Mouse (Mus musculus) R1 (cell line): ENCODE results near the gene Pum3.
"Not testable (repeated sequence)": the region's sequence is repeated elsewhere in the genome, so short reads cannot be mapped to it uniquely, and the experiment has no call there.

Experiments used
- DNase-seq: peaks from one replicate; pipeline ENCODE4 v3.0.0-alpha.2; 2018; ENCODE audit warnings: low read depth, low spot score

The Pum3 gene

DNA sequence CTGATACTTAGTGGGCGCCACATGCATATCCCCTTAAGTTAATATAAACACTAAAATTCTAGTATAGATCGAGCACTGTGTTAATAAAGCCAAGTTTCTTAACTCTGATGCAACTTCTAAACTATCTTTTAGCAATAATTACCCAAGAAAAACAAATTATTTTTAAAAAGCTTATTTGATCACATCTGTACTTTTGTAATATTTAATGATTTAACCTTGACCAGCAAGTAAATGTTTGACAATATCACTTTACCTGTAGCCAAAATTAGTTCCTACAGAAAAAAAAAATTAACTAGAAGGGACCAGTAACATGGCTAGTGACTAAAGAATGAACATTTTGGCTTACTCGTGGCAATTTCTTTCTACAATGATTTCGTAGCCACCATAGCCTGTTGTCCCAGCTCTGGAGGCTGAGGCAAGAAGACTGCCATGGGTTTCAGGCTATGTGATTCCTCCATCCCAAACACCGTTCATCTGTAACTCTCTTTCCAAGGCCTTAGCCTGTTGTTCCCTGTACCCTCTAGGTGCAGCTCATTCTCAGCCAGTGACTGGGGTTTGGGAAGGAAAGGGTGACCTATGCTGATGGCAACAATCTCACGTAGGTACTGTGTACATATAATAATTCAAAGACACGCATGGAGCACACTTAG, 35.2 kb downstream of the Pum3 start:
- no peak for DNase-seq

DNA sequence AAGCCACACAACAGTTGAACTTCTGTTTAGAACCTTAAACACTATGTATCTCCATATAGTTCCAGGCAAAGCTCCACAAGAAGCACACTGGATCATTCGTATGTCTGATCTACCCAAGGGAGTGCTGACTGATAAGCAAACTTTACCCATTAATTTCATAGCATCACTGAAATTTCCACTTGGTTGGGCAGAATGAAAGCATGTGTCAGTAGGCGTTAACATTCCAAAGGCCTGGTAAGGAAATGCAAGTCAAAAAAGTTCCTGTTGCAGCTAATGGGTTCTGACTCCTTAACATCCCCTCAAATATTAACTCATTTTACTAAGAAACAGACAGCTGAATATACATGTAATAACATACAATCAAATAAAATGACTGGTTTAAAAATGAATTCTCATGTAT, 37.2 kb downstream of the Pum3 start:
- no peak for DNase-seq

DNA sequence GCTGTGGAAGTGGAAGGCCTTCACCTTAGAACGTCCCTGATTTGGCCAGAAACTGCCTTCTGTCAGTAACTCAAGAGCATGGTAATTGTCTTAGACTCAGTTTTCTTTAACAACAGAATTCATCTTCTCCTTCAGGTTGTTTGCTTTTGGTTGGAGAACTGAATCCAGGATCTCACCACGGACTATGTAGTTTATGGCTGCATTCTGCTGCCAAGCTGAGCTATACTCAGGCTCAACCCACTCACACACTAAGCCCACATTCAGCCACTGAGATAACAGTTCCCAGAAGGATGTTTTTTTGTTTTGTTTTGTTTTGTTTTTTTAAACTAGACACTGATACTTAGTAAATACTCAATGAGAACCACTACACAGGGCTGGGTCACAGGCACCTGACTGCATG, 38.3 kb downstream of the Pum3 start:
- no peak for DNase-seq

DNA sequence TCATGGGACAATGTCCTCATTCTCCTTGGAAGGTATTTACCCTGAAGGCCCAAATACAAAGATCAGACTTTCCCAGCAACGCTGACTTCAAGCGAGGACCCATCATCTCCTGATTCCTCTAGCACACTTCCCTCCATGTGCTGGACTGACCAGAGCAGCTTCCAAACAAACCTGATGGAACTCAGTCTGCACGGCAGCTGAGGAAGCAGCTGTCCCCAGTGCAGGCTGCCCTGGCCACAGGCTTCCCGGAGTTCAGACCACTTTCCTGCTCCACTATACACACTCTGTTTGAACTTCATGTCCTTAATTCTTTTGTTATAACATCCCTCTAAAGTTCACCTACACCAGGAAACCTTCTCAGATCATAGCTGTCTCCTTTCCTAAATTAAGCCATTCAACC, 40.1 kb downstream of the Pum3 start:
- not testable (repeated sequence) for DNase-seq

DNA sequence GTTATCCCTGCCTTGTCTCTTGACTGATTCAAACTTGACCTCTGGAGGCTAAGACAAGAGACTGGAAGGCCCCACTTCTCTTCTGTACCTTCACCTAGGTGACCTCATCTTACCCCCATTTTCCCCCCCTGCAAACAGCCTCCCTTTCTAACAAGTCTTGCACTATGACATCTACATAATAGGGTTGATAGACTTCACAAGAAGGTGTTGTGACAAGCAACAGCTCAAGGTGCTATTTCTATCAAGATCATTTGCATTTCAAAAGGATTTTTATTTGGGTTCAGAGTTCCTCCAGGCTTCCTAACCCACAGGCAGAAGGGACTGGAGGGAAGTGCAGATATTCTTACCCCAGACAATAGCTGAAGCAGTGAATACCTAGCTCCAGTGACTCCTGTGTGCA, 44.3 kb downstream of the Pum3 start:
- no peak for DNase-seq

DNA sequence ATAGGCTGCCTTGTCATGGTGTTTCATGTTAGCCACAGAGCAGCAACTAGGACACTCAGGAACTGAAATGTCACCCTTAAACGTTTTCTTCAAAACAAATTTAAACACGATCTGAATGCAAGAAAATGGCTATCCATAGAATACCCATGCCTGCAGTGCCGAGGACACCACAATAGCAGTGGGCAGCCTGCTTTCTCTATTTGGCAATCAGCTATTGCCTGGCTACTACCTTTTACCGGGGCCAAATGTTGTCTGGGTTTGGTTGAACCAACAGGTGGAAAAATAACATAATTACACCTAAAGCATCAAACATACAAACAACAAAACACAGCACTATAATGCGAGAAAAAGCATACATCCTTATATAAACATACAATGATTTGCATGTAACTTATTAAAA, 46.4 kb downstream of the Pum3 start:
- no peak for DNase-seq

DNA sequence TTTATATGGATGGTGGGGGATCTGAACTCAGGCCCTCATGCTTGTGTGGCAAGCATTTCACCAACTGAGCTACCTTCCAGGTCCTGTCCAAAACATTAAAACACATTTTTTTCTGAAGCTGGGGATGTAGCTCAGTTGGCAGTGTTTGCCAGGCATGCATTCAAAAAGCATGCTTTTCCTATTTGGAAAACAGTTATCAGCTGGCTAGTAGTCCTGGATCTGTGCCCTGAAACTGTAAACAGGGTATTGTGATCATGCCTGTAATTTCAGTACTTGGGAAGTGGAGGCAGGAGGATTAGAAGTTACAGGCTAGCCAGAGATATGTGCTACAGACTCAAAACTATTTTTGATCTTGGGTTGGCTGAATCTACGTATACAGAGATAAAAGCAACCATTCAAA, 47.5 kb downstream of the Pum3 start:
- DNase-seq, result no peak

DNA sequence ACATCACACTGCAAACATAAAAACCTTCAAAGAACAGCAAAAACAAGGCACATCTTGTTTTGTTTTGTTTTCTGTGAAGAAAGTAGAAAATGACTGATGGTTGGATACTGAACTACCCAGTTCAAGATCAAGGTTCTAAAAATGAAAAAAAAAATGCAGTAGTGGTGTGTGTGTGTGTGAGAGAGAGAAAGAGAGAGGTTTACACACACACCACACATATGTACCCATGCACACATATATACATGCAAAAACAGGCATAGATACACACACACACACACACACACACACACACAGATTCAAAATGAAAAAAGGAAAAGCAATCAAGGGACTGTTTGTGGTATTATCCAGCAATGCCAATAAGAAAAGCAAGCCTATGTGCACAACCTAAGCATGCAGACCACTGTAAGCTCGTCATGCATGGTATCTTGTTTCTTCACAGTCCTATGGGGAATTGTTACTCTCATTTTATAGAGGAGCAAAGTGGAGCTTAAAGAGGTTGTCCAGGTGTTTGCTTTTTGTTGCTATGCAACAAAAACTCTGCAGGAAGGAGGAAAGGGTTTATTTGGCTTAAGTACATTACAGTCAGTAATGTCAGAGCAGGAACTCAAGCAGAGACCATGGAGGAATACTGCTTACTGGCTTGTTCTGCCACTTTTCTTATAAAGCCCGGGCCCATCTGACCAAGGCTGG, 49.8 kb downstream of the Pum3 start:
- DNase-seq, result no peak

DNA sequence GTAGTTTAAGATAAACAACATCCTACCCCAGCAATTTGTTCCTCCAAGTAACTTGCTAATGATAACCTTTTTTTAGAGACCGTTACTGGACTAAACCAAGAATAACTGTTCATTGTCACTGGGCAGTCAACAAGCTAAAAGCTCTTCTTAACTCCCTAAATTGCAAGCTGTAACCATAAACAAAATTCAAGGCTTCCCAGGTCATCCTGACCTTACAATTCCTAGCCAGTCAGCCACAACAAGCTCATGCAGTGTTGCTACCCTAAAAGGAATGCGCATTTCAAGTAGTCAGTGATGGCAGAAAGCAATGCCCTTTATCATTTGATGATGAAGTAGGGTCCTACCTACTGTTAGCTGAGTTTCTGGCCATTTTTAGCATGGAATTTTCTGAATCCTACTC, 58.8 kb downstream of the Pum3 start:
- DNase-seq, result peak; percentile 9

DNA sequence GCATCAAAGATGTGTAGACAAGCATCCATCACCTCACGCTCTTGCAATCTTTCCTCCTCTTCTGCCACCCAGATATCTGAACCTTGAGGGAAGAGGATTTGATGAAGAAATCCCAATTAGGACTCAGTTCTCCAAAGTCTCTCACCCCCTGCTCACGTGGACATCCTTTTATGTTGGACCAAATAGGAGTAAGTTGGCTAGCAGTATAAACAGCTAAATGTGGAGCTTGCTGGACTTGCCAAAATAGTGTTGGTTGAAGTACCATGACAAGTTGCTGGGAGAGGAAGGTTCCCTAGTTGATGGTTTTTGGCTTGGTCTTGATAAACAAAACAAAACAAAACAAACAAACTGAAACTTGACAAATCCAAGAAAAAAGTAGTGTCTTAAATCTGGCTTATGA, 59.5 kb downstream of the Pum3 start:
- no peak for DNase-seq

DNA sequence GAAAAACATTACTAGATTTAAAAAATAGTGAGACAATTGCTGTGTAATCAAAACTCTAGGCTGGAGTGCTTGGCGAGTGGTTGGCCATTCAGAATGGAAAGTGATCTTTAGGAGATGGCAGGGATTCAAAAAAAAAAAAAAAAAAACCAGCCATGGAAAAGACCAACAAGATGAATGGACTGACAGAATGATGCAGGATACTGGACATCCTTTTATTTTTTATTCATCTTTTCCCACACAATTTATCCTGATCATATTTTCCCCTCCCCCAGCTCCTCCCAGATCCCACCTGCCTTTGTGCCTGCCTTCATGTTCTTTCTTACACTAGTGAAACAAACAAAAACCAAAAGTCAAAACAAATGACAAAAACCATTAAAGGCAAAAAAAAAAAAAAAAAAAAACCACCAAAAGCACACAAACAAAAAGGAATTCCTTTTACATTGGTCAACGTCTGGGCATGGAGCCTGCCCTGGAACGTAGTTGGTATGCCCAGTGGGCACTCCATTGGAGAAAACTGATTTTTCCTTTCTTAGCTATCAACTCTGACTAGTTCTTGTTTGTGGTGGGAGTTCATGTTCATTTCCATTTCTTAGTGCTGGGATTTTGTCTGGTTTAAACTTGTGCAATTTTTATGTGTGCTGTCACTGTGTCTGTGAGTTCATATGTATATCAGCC, 60.0 kb downstream of the Pum3 start:
- DNase-seq, result no peak

DNA sequence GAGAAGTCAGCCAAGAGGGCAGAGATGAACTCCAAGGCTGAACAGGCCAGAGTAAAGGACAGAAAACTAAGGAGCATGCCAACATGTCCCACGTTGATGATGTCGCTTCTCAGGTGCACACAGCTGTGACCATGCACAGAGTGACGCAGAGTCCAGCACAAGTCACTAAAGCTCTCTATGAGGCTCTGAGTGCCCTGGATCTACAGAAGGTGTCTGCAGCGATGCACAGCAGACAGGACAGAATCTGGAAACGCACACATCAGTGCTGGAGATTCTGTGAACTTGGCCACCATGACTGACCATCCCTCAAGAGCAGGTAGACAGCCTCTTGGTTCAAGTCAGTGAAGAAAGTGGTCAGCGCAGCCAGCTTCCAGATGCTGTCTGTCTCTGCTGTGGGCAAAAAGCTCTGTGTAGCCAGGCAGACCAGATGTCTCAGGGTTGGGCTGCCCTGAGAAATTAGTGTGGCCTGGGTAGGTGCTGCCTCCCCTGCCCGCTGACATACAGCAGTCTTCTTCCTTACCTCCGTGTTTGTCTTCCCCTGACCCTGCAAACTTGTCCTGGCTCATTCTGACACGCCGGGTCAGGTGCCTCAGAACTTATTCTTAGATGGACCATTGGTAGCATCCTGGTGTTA, 63.4 kb downstream of the Pum3 start:
- no peak for DNase-seq

DNA sequence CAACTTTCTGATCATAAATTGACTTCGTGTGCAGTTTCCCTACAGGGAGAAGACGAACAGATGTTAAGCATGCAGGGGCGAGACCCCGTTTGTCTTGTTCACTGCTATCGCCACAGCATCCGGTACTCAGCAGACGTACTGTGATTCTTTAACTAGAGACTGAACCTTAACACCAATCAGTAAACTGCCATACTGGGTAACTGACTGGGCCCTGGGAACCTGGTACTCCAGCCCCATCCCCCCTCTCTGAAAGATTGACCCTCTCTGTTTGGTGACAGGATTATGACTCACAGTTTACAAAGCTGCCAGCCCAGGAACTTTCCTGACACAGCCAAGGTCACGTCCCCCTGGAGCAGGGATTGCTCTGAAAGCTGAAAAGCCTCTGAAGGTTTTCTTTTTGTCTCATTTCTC, 65.1 kb downstream of the Pum3 start:
- peak; percentile 17 for DNase-seq

DNA sequence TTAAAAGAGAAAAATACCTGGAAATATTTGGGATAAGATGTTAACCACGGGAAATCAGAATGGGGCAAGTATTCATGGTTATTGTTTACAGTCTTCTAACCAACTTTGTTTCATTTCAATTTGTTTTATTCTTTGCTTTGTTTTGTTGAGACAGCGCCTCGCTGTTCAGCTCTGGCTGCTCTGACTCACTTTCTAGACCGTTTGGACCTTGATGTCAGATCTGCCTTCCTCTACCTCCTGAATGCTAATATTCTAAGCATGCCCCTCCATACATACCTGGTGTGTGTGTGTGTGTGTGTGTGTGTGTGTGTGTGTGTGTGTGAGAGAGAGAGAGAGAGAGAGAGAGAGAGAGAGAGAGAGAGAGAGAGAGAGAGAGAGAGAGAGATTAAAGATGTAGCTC, 65.7 kb downstream of the Pum3 start:
- DNase-seq, result no peak

DNA sequence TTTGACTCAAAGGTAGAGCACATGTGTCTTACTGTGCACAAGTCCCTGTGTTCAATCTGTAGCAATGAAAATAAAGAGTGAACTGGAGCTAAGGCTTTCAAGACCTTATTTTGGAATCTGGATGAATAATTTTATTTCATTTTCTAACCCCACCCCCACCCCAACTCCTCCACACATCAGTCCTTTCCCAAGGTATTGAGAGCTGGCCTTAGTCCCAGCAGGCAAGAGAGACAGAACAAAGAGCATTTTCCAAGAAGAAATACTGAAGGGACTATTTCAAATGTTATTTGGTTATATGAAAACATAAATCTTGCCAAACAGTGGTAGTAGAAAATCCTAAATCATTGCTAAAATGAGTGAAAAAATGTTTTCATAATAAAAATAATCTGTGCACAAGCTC, 69.2 kb downstream of the Pum3 start:
- no peak for DNase-seq

DNA sequence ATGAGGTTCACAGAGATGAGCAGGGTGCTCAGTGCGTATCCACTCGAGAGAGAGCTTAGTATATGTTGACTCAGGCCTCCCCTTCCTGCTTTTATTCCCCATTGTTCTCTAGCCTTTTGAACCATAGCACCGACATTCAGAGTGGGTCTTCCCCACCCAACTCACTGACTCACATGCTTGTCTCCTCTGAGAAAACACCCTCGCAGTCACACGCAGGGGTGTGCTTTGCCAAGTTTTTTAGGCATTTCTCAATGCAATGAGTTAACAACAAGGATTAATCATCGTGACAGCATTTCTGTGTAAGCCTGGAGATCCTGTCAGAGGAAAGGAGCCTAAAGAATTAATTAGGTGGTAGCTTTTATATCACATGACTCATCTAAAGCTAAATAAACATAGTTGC, 77.9 kb downstream of the Pum3 start:
- DNase-seq, result no peak

DNA sequence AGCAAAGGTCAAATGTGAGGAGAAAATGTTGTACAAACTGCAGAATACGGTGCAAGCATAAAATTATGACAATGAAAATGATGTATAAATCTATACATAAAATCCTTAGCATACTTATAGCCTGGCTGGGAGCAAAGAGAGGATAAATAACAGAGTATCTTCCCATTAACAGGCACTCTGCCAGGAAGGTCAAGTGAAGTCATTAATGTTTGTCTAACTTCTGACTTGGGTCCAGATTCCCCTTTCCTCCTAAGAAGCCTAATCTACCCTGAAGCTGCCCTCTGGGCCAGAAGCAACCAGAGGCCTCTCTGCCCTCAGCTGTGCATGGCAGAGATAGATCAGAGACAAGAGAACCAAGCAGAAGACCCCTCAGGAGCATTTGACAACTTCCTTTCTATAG, 83.1 kb downstream of the Pum3 start:
- DNase-seq, result no peak
